Mouse (Mus musculus): Measurements from ENCODE around the gene Skint8.

DNA sequence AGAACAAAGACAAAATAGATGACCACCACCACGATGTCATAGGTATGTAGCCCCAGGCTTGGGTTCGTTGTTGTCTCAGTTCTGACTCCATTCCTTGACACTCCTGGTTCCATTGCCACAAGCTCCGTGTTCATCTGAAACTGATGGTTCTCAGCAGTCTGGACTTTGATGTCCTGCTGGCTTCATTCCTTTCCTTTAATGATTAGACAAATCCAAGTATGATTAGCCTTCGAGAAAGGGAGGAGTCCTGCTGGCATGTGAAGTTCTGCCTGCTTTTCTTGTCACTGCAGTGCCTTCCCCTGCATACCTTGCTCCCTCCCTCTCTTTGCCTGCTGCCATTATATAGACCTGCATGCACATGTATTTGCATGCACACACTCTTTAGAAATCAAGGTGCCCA lies 20.6 kb upstream of the Skint8 start:
- TF ChIP-seq CTCF (IDR thresholded peaks at IDR 0.05; ENCODE audit: borderline replicate concordance, extremely low read depth, insufficient read depth, insufficient read length): no peak
- TF ChIP-seq POLR2A (IDR thresholded peaks at IDR 0.05; ENCODE audit: borderline replicate concordance, extremely low read depth, insufficient read depth, insufficient read length, poor library complexity, severe bottlenecking): no peak

Measured in brain, embryonic 14.5 days (tissue).